Mouse (Mus musculus) embryonic facial prominence, embryonic 14.5 days (tissue): ENCODE measurements around the gene Rdh16. TPM values are rescaled to one million over a fixed set of nuclear protein-coding genes. Genes with fewer than 3 reads are reported as not detected.
"Not testable (repeated sequence)": the region's sequence is repeated elsewhere in the genome, so short reads cannot be mapped to it uniquely, and the experiment has no call there.

Source experiments
- ATAC-seq: fragments of 200-750 bp; cut with Nextera tagmentation; 2 replicates; pipeline ENCODE4 v1.8.0; 2017; ENCODE audit warnings: low read depth, moderate number of reproducible peaks, moderate TSS enrichment
- DNase-seq: peaks from one replicate; pipeline ENCODE4 v3.0.0-alpha.2; 2015; ENCODE audit warnings: low spot score
- H3K27ac ChIP-seq: fragments of 300-500 bp; sonication (generic); replicated peaks from 2 replicates; pipeline ENCODE4 v1.5.1; 2014; ENCODE audit warnings: low read depth, mild to moderate bottlenecking, low read length, moderate library complexity
- H3K27me3 ChIP-seq: fragments of 300-500 bp; sonication (generic); replicated peaks from 2 replicates; pipeline ENCODE4 v1.6.1; 2014; ENCODE audit warnings: low read length; ENCODE audit not compliant: control insufficient read depth, insufficient read depth
- H3K36me3 ChIP-seq: fragments of 300-500 bp; sonication (generic); 2 replicates; pipeline ENCODE4 v1.6.1; 2014; ENCODE audit warnings: low read length, mixed read lengths; ENCODE audit not compliant: control insufficient read depth, insufficient read depth
- H3K4me1 ChIP-seq: fragments of 300-500 bp; sonication (generic); 2 replicates; pipeline ENCODE4 v1.6.1; 2014; ENCODE audit warnings: antibody characterized with exemption, low read length; ENCODE audit not compliant: control insufficient read depth, insufficient read depth
- H3K4me2 ChIP-seq: fragments of 300-500 bp; sonication (generic); 2 replicates; pipeline ENCODE4 v1.6.1; 2014; ENCODE audit warnings: low read depth, mild to moderate bottlenecking, low read length, moderate library complexity, mixed read lengths
- H3K4me3 ChIP-seq: fragments of 300-500 bp; sonication (generic); 2 replicates; pipeline ENCODE4 v1.5.1; 2014; ENCODE audit warnings: low read depth, mild to moderate bottlenecking, low read length
- H3K9ac ChIP-seq: fragments of 300-500 bp; sonication (generic); 2 replicates; pipeline ENCODE4 v1.6.1; 2014; ENCODE audit warnings: low read depth, mild to moderate bottlenecking, low read length, moderate library complexity, mixed read lengths
- H3K9me3 ChIP-seq: fragments of 300-500 bp; sonication (generic); 2 replicates; pipeline ENCODE4 v1.6.1; 2016; ENCODE audit warnings: low read length; ENCODE audit not compliant: control insufficient read depth
- WGBS: fragments of 180-500 bp; shearing (Covaris S2); extraction: QIAGEN DNeasy Blood & Tissue Kit; methylation state at CpG from one replicate; pipeline ENCODE4 v1.1.7; 2014; 5-methylcytosine and 5-hydroxymethylcytosine counted together
- polyA plus RNA-seq: library from polyadenylated mRNA; unstranded; fragments of >200 nt; fragmentation: Nextera tagmentation; extraction: Ambion mirVana; gene quantifications from 2 replicates; pipeline ENCODE4 v1.2.1, GENCODE M21; 2014

The Rdh16 gene
- polyA plus RNA-seq, 1 experiment from 2014 or later: not detected

GRCm38 (mm10) chr10:127879155-127879688 lies 78.3 kb downstream of the Rdh16 start:
- WGBS: 74% methylated on average over 3 of the region's 3 CpGs

GRCm38 (mm10) chr10:127881041-127881440 lies 80.1 kb downstream of the Rdh16 start:
- Histone ChIP-seq H3K4me1 (no peaks in the 10 kb centered on the region), H3K27me3 (no peaks in the 10 kb centered on the region), H3K36me3 (no peaks in the 10 kb centered on the region), H3K9ac (no peak overlapping the region), H3K9me3 (no peaks in the 10 kb centered on the region), H3K27ac (no peak overlapping the region), H3K4me3 (no peak overlapping the region), H3K4me2 (no peak overlapping the region)
- 79% methylated on average over 4 of the region's 4 CpGs for WGBS
- ATAC-seq: no peak
- no peak for DNase-seq

More at GRCm38 (mm10) chr10:127879155-127879688, 78.3 kb downstream of the Rdh16 start:
- H3K9ac ChIP-seq: no peak overlapping the region
- no peak overlapping the region for H3K4me2 ChIP-seq
- H3K27me3 ChIP-seq: no peaks in the 10 kb centered on the region
- DNase-seq: no peak
- H3K4me3 ChIP-seq: no peak overlapping the region
- H3K27ac ChIP-seq: no peak overlapping the region
- no peak for ATAC-seq
- no peaks in the 10 kb centered on the region for H3K4me1 ChIP-seq
- H3K36me3 ChIP-seq: no peaks in the 10 kb centered on the region
- no peaks in the 10 kb centered on the region for H3K9me3 ChIP-seq

GRCm38 (mm10) chr10:127886551-127886950 lies 85.6 kb downstream of the Rdh16 start:
- 78% methylated on average over 1 of the region's 1 CpGs for WGBS
- no peak for ATAC-seq
- no peaks in the 10 kb centered on the region for H3K4me1 ChIP-seq

GRCm38 (mm10) chr10:127886971-127887370 lies 86.0 kb downstream of the Rdh16 start:
- Histone ChIP-seq H3K4me1 (no peaks in the 10 kb centered on the region), H3K4me2 (no peak overlapping the region), H3K27ac (no peak overlapping the region), H3K4me3 (no peak overlapping the region), H3K27me3 (no peaks in the 10 kb centered on the region), H3K9ac (no peak overlapping the region), H3K9me3 (no peaks in the 10 kb centered on the region), H3K36me3 (no peaks in the 10 kb centered on the region)
- ATAC-seq (no peak), DNase-seq (no peak)
- WGBS: 67% methylated on average over 4 of the region's 4 CpGs

More at GRCm38 (mm10) chr10:127886551-127886950, 85.6 kb downstream of the Rdh16 start:
- Histone ChIP-seq H3K4me3 (no peak overlapping the region), H3K36me3 (no peaks in the 10 kb centered on the region), H3K27me3 (no peaks in the 10 kb centered on the region), H3K9ac (no peak overlapping the region), H3K4me2 (no peak overlapping the region), H3K27ac (no peak overlapping the region), H3K9me3 (no peaks in the 10 kb centered on the region)
- no peak for DNase-seq

- DNase-seq: no peak
- no peaks in the 10 kb centered on the region for H3K27me3 ChIP-seq
- H3K36me3 ChIP-seq: no peaks in the 10 kb centered on the region
- no peaks in the 10 kb centered on the region for H3K9me3 ChIP-seq
- H3K4me3 ChIP-seq: no peak within 1 kb of the TSS
- H3K27ac ChIP-seq: no peak within 1 kb of the TSS
- no peaks in the 10 kb centered on the region for H3K4me1 ChIP-seq
- no peak within 1 kb of the TSS for H3K9ac ChIP-seq
- no peak within 1 kb of the TSS for H3K4me2 ChIP-seq
- no peak for ATAC-seq
Observed at GRCm38 (mm10) chr10:127888605-127889004, 87.7 kb downstream of the Rdh16 start, which contains the start of gene Rdh7. Gene Rdh7, minus strand, starts transcription at chr10:127888817.

- H3K4me1 ChIP-seq: no peaks in the 10 kb centered on the region
- H3K9ac ChIP-seq: no peak overlapping the region
- no peaks in the 10 kb centered on the region for H3K9me3 ChIP-seq
- H3K27me3 ChIP-seq: no peaks in the 10 kb centered on the region
- no peak overlapping the region for H3K4me3 ChIP-seq
- WGBS: 85% methylated on average over 1 of the region's 1 CpGs
- DNase-seq (no peak), ATAC-seq (no peak)
- no peaks in the 10 kb centered on the region for H3K36me3 ChIP-seq
- H3K4me2 ChIP-seq: no peak overlapping the region
- H3K27ac ChIP-seq: no peak overlapping the region
Observed at GRCm38 (mm10) chr10:127891481-127891880, 90.5 kb downstream of the Rdh16 start.

GRCm38 (mm10) chr10:127893163-127894022 lies 92.4 kb downstream of the Rdh16 start:
- H3K36me3 ChIP-seq, H3K27ac ChIP-seq, H3K9me3 ChIP-seq, H3K9ac ChIP-seq, H3K4me2 ChIP-seq, H3K4me1 ChIP-seq, H3K4me3 ChIP-seq, ATAC-seq, H3K27me3 ChIP-seq, DNase-seq: not testable (repeated sequence)
- 65% methylated on average over 5 of the region's 5 CpGs for WGBS
